Mouse (Mus musculus) cerebellum, adult 2 months (tissue): ENCODE measurements at regions not wholly inside any gene's neighbourhood (a gene's known extent, or its start where the extent isn't known, plus 50 kb on each side); places are given as distances from the start of the nearest gene placed in this dataset.

ENCODE experiments used
- CTCF ChIP-seq: fragments of 200-500 bp; IDR thresholded peaks from 2 replicates; pipeline ENCODE4 v1.5.1; 2011; ENCODE audit warnings: low read depth, mild to moderate bottlenecking, control low read depth, low read length, moderate library complexity, borderline replicate concordance; ENCODE audit not compliant: insufficient read depth
- POLR2A ChIP-seq: fragments of 200-500 bp; IDR thresholded peaks from 2 replicates; pipeline ENCODE4 v1.6.1; 2011; ENCODE audit warnings: low read length, control low read depth, borderline replicate concordance; ENCODE audit not compliant: insufficient read depth

DNA sequence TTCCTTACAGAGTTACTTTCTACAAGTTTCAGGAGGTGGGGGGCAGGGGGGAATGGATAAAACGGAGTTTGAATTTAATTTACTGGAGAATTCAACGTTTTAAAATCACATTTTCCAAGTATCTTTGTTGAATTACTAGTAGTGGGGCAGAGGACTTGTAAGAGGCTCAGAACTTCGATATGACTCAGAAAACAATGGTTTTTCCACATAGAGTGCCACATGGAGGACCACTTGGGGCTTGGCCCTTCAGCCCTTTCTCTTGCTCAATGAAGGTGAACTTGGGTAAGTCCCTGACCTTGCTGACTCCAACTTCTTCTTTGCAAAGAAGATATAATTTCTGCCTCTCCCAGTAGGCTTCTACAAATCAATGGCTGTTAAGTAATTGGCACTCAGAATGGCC is 99.8 kb downstream of the Etaa1 start:
- TF ChIP-seq POLR2A: no peak
- no peak for TF ChIP-seq CTCF
